Mouse (Mus musculus) neural tube, embryonic 10.5 days (tissue): ENCODE data around the gene Ubxn4.
"Not testable (repeated sequence)": the region's sequence is repeated elsewhere in the genome, so short reads cannot be mapped to it uniquely, and the experiment has no call there.

Experiments used
- DNase-seq: peaks from one replicate; pipeline ENCODE4 v3.0.0-alpha.2; 2017; ENCODE audit warnings: low spot score; ENCODE audit errors: extremely low spot score

The Ubxn4 gene

DNA sequence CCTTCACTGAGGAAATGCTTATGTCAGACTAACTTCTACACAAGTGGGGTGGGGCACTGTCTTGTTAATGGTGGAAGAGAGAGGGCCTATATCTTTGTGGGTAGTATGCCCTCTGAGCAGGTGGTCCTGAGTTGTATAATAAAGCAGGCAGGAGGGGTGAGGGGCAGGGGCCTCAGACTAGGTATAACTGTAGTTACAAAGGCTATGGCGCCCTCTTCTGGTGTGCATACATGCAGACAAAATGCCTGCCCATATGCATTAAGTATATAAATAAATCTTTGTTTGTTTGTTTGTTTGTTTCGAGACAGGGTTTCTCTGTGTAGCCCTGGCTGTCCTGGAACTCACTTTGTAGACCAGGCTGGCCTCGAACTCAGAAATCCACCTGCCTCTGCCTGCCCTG, 65.3 kb downstream of the Ubxn4 start:
- DNase-seq: no peak

DNA sequence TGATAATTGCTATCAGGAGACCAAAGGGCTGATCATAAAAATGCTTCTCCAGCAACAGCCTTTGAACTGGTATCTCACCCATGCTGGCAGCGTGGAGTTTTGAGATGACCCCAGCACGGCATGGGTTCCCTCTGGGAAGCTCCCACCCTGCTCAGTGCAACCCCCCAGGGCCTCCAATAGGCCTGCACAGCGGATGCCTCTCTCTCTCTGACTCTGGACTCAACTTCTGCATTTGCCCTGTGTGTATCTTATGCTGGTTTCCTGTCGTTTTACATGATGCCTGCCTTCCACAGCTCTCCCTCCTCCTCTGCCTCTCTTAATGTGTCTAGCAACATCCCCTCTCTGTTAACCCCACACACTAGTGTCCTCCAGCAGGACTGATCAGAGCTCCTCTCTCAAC, 70.9 kb downstream of the Ubxn4 start:
- no peak for DNase-seq

DNA sequence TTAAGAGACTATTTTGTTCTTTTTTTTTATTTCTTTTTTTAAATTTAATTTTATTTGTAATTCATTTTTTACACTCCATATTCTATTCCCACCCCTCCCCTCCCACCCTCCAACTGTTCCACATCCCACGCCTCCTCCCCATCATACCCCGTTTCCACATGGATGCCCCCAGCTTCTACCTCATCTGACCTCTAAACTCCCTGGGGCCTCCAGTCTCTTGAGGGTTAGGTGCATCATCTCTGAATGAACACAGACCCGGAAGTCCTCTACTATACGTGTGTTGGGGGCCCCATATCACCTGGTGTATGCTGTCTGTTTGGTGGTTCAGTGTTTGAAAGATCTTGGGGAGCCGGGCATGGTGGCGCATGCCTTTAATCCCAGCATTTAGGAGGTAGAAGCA, 75.5 kb downstream of the Ubxn4 start:
- not testable (repeated sequence) for DNase-seq

DNA sequence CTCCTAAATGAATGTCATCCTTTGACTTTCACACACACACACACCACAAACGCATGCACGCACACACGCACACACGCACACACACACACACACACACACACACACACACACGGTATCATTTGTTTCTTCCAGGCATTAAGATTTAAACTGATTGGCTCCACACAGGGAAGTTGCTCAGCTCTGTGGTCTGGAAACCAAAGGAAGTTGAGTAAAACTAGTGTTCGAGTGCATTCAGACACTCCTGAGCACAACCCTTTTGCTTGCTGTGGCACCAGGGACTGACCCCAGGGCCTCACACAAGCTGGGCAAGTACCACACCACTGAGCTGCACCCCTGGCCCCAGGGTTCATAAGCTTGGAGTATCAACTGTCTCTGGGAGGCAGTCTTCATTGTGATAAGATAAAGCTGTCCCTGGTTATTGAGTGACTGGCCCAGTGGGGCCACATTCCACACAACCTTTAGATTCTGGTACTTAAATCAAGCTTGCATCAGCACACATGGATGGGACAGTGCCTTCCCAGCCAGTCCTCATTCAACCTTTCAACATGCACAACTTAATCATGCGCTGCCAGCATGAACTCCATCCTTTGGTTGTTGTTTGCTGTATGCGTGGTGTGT, 79.4 kb downstream of the Ubxn4 start:
- DNase-seq: no peak

DNA sequence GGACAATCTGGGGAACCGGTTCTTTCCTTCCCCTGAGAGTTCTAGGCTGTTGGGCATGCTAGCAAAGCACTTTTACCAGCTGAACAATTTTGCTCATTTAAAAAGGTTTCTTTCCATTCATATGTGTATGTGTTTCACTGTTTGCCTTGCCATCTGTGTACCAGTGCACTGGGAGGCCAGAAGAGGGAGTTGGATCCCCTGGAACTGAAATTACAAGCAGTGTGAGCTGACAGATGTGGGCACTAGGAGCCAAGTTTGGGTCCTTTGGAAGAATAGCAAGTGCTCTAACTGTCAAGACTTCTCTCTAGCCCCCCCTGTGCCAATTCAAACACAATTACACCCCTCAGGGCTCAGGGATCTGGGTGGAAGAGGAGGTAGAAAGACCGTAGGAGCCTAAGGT, 81.0 kb downstream of the Ubxn4 start:
- no peak for DNase-seq

DNA sequence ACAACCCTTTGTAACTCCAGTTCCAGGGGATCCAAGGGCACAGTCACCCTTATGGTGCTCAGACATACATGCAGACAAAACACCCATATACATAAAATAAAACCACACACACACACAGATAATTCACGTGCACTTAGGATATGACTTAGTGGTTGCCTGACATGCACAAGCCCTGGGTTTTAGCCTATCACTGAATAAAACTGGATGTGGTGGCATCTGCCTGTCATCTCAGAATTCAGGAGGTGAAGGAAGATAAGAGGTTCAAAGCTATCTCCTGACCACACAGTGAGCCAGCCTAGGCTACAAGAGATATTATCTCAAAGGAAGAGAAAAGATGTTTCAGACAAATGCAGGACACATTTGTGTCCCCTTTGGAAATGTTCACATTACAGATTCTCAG, 83.4 kb downstream of the Ubxn4 start:
- no peak for DNase-seq

DNA sequence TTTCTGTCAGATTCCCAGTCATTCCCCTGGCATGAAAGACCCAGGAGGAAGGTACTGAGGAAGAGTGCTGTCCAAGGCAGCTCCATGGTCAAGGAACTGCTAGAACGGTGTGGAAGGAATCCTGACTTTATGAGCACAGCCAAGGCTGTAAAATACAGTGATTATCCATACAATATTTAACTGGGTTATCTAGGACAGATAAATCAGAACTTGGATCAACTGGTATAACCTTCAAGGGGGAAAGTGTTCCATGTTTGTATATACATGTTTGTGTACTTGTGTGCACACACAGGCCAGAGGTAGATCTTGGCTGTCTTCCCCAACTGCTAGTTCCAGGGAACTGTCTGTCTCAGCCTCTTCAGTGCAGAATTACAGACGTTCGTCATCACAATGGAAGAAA, 84.5 kb downstream of the Ubxn4 start, which contains the start of gene Lct:
Gene Lct (minus strand): TSS at position 101 of the 400 bp plus-strand sequence.
- no peak for DNase-seq
